Comparison of ENCODE assay signal across 7 mouse cellular contexts in the genomic region with DNA sequence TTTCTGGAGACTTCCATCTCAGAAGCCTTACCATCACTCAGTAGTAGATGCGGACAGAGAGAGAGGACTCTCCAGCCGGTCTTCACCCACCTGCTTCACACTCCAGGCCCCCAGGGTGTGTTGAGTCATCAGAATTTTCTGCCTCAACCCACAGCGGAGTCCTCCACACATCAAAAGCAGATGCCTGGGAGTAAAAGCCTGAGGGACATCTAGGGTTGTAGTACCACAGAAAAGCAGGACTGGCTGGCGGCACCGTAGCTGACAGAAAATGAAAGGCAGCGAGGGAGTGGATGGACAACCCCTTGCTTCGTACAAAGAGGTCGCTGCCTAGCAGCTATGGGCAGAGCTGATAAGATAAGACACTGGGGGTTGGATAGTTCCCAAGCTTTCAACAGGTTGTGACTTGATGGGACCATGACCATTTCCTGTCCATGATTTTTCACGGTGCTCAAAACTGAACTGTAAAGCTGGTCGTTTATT. TPM values are rescaled to one million over a fixed set of nuclear protein-coding genes. Genes with fewer than 3 reads are reported as not detected.
DNase-seq lines count a peak whose midpoint lies in the region; ATAC-seq lines count a peak whose summit lies in the region.

No protein-coding gene starts in this region.

- H3K36me3 ChIP-seq in forebrain, embryonic 15.5 days = no peaks in the 10 kb centered on the region
- no peaks in the 10 kb centered on the region for H3K36me3 ChIP-seq in midbrain, embryonic 15.5 days (replicated peaks)

- H3K4me2 ChIP-seq in forebrain, embryonic 15.5 days (replicated peaks) = peak overlapping the region; percentile 92; the same call in 1 of the 2 replicates
- peak overlapping the region; percentile 81 for H3K4me2 ChIP-seq in midbrain, embryonic 15.5 days

- no peak overlapping the region for H3K27ac ChIP-seq in forebrain, embryonic 15.5 days (replicated peaks)
- H3K27ac ChIP-seq in midbrain, embryonic 15.5 days = no peak overlapping the region

- H3K4me3 ChIP-seq in forebrain, embryonic 15.5 days = no peak overlapping the region
- no peak overlapping the region for H3K4me3 ChIP-seq in midbrain, embryonic 15.5 days

- H3K9me3 ChIP-seq in forebrain, embryonic 15.5 days = no peaks in the 10 kb centered on the region
- H3K9me3 ChIP-seq in midbrain, embryonic 15.5 days = no peaks in the 10 kb centered on the region

- no peaks in the 10 kb centered on the region for H3K27me3 ChIP-seq in forebrain, embryonic 15.5 days
- H3K27me3 ChIP-seq in midbrain, embryonic 15.5 days (replicated peaks) = no peaks in the 10 kb centered on the region

- DNase-seq in left cerebral cortex, adult 18-20 months (ENCODE audit: low spot score in 2 of 2) = peak; percentile 39 to 41
- no peak for DNase-seq in left cerebral cortex, postnatal 4 days
- DNase-seq in brain, adult 2 months (ENCODE audit: low read depth, low spot score) = peak; percentile 62
- no peak for DNase-seq in layer of hippocampus, postnatal 25 days (ENCODE audit: extremely low spot score in 1 of 2, low spot score in 1 of 2)
- DNase-seq in urinary bladder, postnatal 10 days (ENCODE audit: low spot score) = no peak

- H3K4me1 ChIP-seq in forebrain, embryonic 15.5 days = peaks cover 17% of the 10 kb centered on the region
- H3K4me1 ChIP-seq in midbrain, embryonic 15.5 days = peaks cover 5% of the 10 kb centered on the region

- no peak for ATAC-seq in forebrain, embryonic 15.5 days (replicated peaks)
- no peak for ATAC-seq in midbrain, embryonic 15.5 days (replicated peaks)

- intact Hi-C loops in left cerebral cortex, postnatal 4 days (cut with DNase I) = loop anchor here (5.0 to 10.0 kb wide), 3 partner anchors 170 to 290 kb away; no protein-coding TSS in a partner anchor

- H3K9ac ChIP-seq in forebrain, embryonic 15.5 days (replicated peaks) = no peak overlapping the region
- no peak overlapping the region for H3K9ac ChIP-seq in midbrain, embryonic 15.5 days

- 50% methylated on average over 10 of the region's 10 CpGs for WGBS in forebrain, embryonic 15.5 days
- 37% methylated on average over 10 of the region's 10 CpGs for WGBS in midbrain, embryonic 15.5 days

RNA-seq across cellular contexts. Expression of a gene that starts 0.7 kb away (rescaled TPM):
- total RNA-seq in left cerebral cortex, adult 18-20 months (2021) = 10 to 100 TPM; 14.1 to 19.4 TPM
- total RNA-seq in left cerebral cortex, postnatal 4 days (2021) = 10 to 100 TPM; 12.5 to 13.7 TPM
- 28.4 and 29.6 TPM in 2 replicates for polyA plus RNA-seq in forebrain, embryonic 15.5 days (2015; fragmentation: Nextera tagmentation; extraction: Ambion mirVana)
- polyA plus RNA-seq in midbrain, embryonic 15.5 days (2015; fragmentation: Nextera tagmentation; extraction: Ambion mirVana) = 27.6 and 28.7 TPM in 2 replicates
- 10 to 100 TPM; 31.2 to 35.6 TPM for total RNA-seq in layer of hippocampus, postnatal 25 days (2021)

Comparison
In these comparisons a context has a peak if more than half of its experiments do, and no peak if none do; other contexts are left out.
1. DNase-seq: peak in left cerebral cortex, adult 18-20 months (2 of 2) and brain, adult 2 months (single experiment); none in left cerebral cortex, postnatal 4 days (single experiment), layer of hippocampus, postnatal 25 days (0 of 2) and urinary bladder, postnatal 10 days (single experiment).